Mouse (Mus musculus): ENCODE measurements around the gene Fxyd6. TPM values are rescaled to one million over a fixed set of nuclear protein-coding genes. Genes with fewer than 3 reads are reported as not detected.

Fxyd6 gene
- polyA plus RNA-seq, 1 experiment from 2014 or later, result 121 TPM

GRCm38 (mm10) chr9:45431150-45431549 lies 61.2 kb downstream of the Fxyd6 start:
- peaks cover 10% of the 10 kb centered on the region for H3K4me1 ChIP-seq
- WGBS, result 4% methylated on average over 26 of the region's 26 CpGs
- H3K36me3 ChIP-seq, result no peaks in the 10 kb centered on the region
- H3K9ac ChIP-seq, result peak overlapping the region; percentile 2; the same call in 1 of the 2 replicates
- H3K4me2 ChIP-seq (replicated peaks), result peak overlapping the region; percentile 73
- no peak overlapping the region for H3K27ac ChIP-seq
- H3K9me3 ChIP-seq, result no peaks in the 10 kb centered on the region
- no peak for ATAC-seq (ENCODE audit: insufficient number of reproducible peaks, insufficient read depth, low FRiP score, low TSS enrichment)
- H3K4me3 ChIP-seq, result peak overlapping the region; percentile 36
- peaks cover 75% of the 10 kb centered on the region for H3K27me3 ChIP-seq

GRCm38 (mm10) chr9:45432639-45433038 lies 62.7 kb downstream of the Fxyd6 start:
- Histone ChIP-seq H3K4me1 (peaks cover 10% of the 10 kb centered on the region), H3K36me3 (no peaks in the 10 kb centered on the region), H3K4me2 (replicated peaks) (no peak overlapping the region), H3K27ac (no peak overlapping the region), H3K27me3 (peaks cover 63% of the 10 kb centered on the region), H3K9ac (no peak overlapping the region), H3K9me3 (no peaks in the 10 kb centered on the region), H3K4me3 (no peak overlapping the region)
- 68% methylated on average over 12 of the region's 12 CpGs for WGBS
- ATAC-seq (ENCODE audit: insufficient number of reproducible peaks, insufficient read depth, low FRiP score, low TSS enrichment), result no peak

GRCm38 (mm10) chr9:45433119-45433518 lies 63.1 kb downstream of the Fxyd6 start:
- Histone ChIP-seq H3K4me1 (peaks cover 10% of the 10 kb centered on the region), H3K9me3 (no peaks in the 10 kb centered on the region), H3K4me3 (no peak overlapping the region), H3K4me2 (replicated peaks) (no peak overlapping the region), H3K27ac (no peak overlapping the region), H3K36me3 (no peaks in the 10 kb centered on the region), H3K9ac (no peak overlapping the region), H3K27me3 (peaks cover 58% of the 10 kb centered on the region)
- WGBS, result 76% methylated on average over 9 of the region's 9 CpGs
- no peak for ATAC-seq (ENCODE audit: insufficient number of reproducible peaks, insufficient read depth, low FRiP score, low TSS enrichment)

- Histone ChIP-seq H3K9ac (no peak overlapping the region), H3K27me3 (peaks cover 49% of the 10 kb centered on the region), H3K4me3 (no peak overlapping the region), H3K36me3 (no peaks in the 10 kb centered on the region), H3K4me1 (peaks cover 10% of the 10 kb centered on the region), H3K9me3 (no peaks in the 10 kb centered on the region), H3K4me2 (replicated peaks) (no peak overlapping the region), H3K27ac (no peak overlapping the region)
- no peak for ATAC-seq (ENCODE audit: insufficient number of reproducible peaks, insufficient read depth, low FRiP score, low TSS enrichment)
- WGBS, result 71% methylated on average over 2 of the region's 2 CpGs
Observed at GRCm38 (mm10) chr9:45434171-45434570, 64.2 kb downstream of the Fxyd6 start.

- WGBS, result 78% methylated on average over 4 of the region's 4 CpGs
Observed at GRCm38 (mm10) chr9:45439025-45439424, 69.0 kb downstream of the Fxyd6 start.

GRCm38 (mm10) chr9:45440083-45440784 lies 70.2 kb downstream of the Fxyd6 start:
- H3K27ac ChIP-seq, result no peak overlapping the region
- ATAC-seq (ENCODE audit: insufficient number of reproducible peaks, insufficient read depth, low FRiP score, low TSS enrichment), result no peak

More at GRCm38 (mm10) chr9:45439025-45439424, 69.0 kb downstream of the Fxyd6 start:
- Histone ChIP-seq H3K36me3 (no peaks in the 10 kb centered on the region), H3K4me2 (replicated peaks) (no peak overlapping the region), H3K4me1 (peaks cover 3% of the 10 kb centered on the region; the same call in 1 of the 2 replicates), H3K9me3 (no peaks in the 10 kb centered on the region), H3K4me3 (no peak overlapping the region), H3K27me3 (peaks cover 8% of the 10 kb centered on the region), H3K9ac (no peak overlapping the region), H3K27ac (no peak overlapping the region)
- ATAC-seq (ENCODE audit: insufficient number of reproducible peaks, insufficient read depth, low FRiP score, low TSS enrichment), result no peak

GRCm38 (mm10) chr9:45444251-45444798 lies 74.3 kb downstream of the Fxyd6 start:
- Histone ChIP-seq H3K36me3 (no peaks in the 10 kb centered on the region), H3K4me3 (no peak overlapping the region), H3K9ac (no peak overlapping the region), H3K4me2 (replicated peaks) (no peak overlapping the region), H3K27me3 (peaks cover 6% of the 10 kb centered on the region; the same call in 1 of the 2 replicates), H3K27ac (no peak overlapping the region), H3K9me3 (no peaks in the 10 kb centered on the region), H3K4me1 (peaks cover 3% of the 10 kb centered on the region; the same call in 1 of the 2 replicates)
- no peak for ATAC-seq (ENCODE audit: insufficient number of reproducible peaks, insufficient read depth, low FRiP score, low TSS enrichment)
- WGBS, result 78% methylated on average over 5 of the region's 5 CpGs

More at GRCm38 (mm10) chr9:45440083-45440784, 70.2 kb downstream of the Fxyd6 start:
- Histone ChIP-seq H3K36me3 (no peaks in the 10 kb centered on the region), H3K4me3 (no peak overlapping the region), H3K4me2 (replicated peaks) (no peak overlapping the region), H3K9me3 (no peaks in the 10 kb centered on the region), H3K27me3 (peaks cover 3% of the 10 kb centered on the region; the same call in 1 of the 2 replicates), H3K4me1 (peaks cover 3% of the 10 kb centered on the region; the same call in 1 of the 2 replicates), H3K9ac (no peak overlapping the region)
- 78% methylated on average over 16 of the region's 16 CpGs for WGBS

Other genes starting within 250 kb of the Fxyd6 start
- 0.35 and 0.41 TPM in 2 replicates for gene Scn4b, start 231.8 kb upstream of the Fxyd6 start, polyA plus RNA-seq (2016; fragmentation: Nextera tagmentation; extraction: Ambion mirVana)
- gene BC049352, start 188.2 kb upstream of the Fxyd6 start, polyA plus RNA-seq (2016; fragmentation: Nextera tagmentation; extraction: Ambion mirVana), result 0.36 and 0.38 TPM in 2 replicates
- gene Tmprss4, start 166.1 kb upstream of the Fxyd6 start, polyA plus RNA-seq (2016; fragmentation: Nextera tagmentation; extraction: Ambion mirVana), result 0.22 and 0.56 TPM in 2 replicates
- 0.45 and 0.60 TPM in 2 replicates for gene Il10ra, start 101.0 kb upstream of the Fxyd6 start, polyA plus RNA-seq (2016; fragmentation: Nextera tagmentation; extraction: Ambion mirVana)
- 0.81 and 0.90 TPM in 2 replicates for gene Tmprss13, start 51.1 kb upstream of the Fxyd6 start, polyA plus RNA-seq (2016; fragmentation: Nextera tagmentation; extraction: Ambion mirVana)
- 2.9 and 3.8 TPM in 2 replicates for gene Fxyd2, start 29.5 kb downstream of the Fxyd6 start, polyA plus RNA-seq (2016; fragmentation: Nextera tagmentation; extraction: Ambion mirVana)
- gene Dscaml1, start 56.4 kb downstream of the Fxyd6 start, polyA plus RNA-seq (2016; fragmentation: Nextera tagmentation; extraction: Ambion mirVana), result 0.87 and 1.2 TPM in 2 replicates